Mouse (Mus musculus): ENCODE measurements around the gene Ccl20. TPM values are rescaled to one million over a fixed set of nuclear protein-coding genes. Genes with fewer than 3 reads are reported as not detected.

Gene Ccl20
- polyA plus RNA-seq (2012; rRNA removed), result 14.3 and 16.7 TPM in 2 replicates

GRCm38 (mm10) chr1:83116447-83117137 lies at the start of gene Ccl20:
TSS of gene Ccl20 (plus strand) at chr1:83116766.
- H3K36me3 ChIP-seq (ENCODE audit: control insufficient read depth, insufficient read depth, low read length), result no peaks in the 10 kb centered on the region
- TF ChIP-seq CTCF (IDR thresholded peaks at IDR 0.05; ENCODE audit: borderline replicate concordance, control insufficient read depth, extremely low read depth, insufficient read depth, low read length, poor library complexity), result no peak
- TF ChIP-seq POLR2A (IDR thresholded peaks at IDR 0.05; ENCODE audit: control insufficient read depth, extremely low read depth, insufficient read depth, low read length, poor library complexity), result no peak
- H3K4me3 ChIP-seq (ENCODE audit: control insufficient read depth, insufficient read depth, low read length), result no peak within 1 kb of the TSS
- DNase-seq, result no peak
- 45% methylated on average over 8 of the region's 8 CpGs for WGBS
- H3K27ac ChIP-seq (ENCODE audit: control insufficient read depth, insufficient read depth, low read length), result no peak within 1 kb of the TSS
- H3K4me1 ChIP-seq (replicated peaks; ENCODE audit: control insufficient read depth, insufficient read depth, low read length), result no peaks in the 10 kb centered on the region
- H3K27me3 ChIP-seq (ENCODE audit: control insufficient read depth, insufficient read depth, low read length), result no peaks in the 10 kb centered on the region

- no peaks in the 10 kb centered on the region for H3K27me3 ChIP-seq (ENCODE audit: control insufficient read depth, insufficient read depth, low read length)
- DNase-seq, result no peak
- no peaks in the 10 kb centered on the region for H3K4me1 ChIP-seq (replicated peaks; ENCODE audit: control insufficient read depth, insufficient read depth, low read length)
- TF ChIP-seq CTCF (IDR thresholded peaks at IDR 0.05; ENCODE audit: borderline replicate concordance, control insufficient read depth, extremely low read depth, insufficient read depth, low read length, poor library complexity) (no peak), POLR2A (IDR thresholded peaks at IDR 0.05; ENCODE audit: control insufficient read depth, extremely low read depth, insufficient read depth, low read length, poor library complexity) (no peak)
- no peak overlapping the region for H3K27ac ChIP-seq (ENCODE audit: control insufficient read depth, insufficient read depth, low read length)
- 83% methylated on average over 10 of the region's 10 CpGs for WGBS
- no peak overlapping the region for H3K4me3 ChIP-seq (ENCODE audit: control insufficient read depth, insufficient read depth, low read length)
- H3K36me3 ChIP-seq (ENCODE audit: control insufficient read depth, insufficient read depth, low read length), result no peaks in the 10 kb centered on the region
These were observed 49.4 kb upstream of the Ccl20 start for GRCm38 (mm10) chr1:83067205-83067604.

GRCm38 (mm10) chr1:83075526-83076189 lies 40.9 kb upstream of the Ccl20 start:
- no peaks in the 10 kb centered on the region for H3K36me3 ChIP-seq (ENCODE audit: control insufficient read depth, insufficient read depth, low read length)
- no peaks in the 10 kb centered on the region for H3K27me3 ChIP-seq (ENCODE audit: control insufficient read depth, insufficient read depth, low read length)
- no peak overlapping the region for H3K27ac ChIP-seq (ENCODE audit: control insufficient read depth, insufficient read depth, low read length)
- WGBS, result 35% methylated on average over 15 of the region's 15 CpGs
- DNase-seq, result no peak
- TF ChIP-seq POLR2A (IDR thresholded peaks at IDR 0.05; ENCODE audit: control insufficient read depth, extremely low read depth, insufficient read depth, low read length, poor library complexity) (no peak), CTCF (IDR thresholded peaks at IDR 0.05; ENCODE audit: borderline replicate concordance, control insufficient read depth, extremely low read depth, insufficient read depth, low read length, poor library complexity) (no peak)
- H3K4me3 ChIP-seq (ENCODE audit: control insufficient read depth, insufficient read depth, low read length), result no peak overlapping the region
- H3K4me1 ChIP-seq (replicated peaks; ENCODE audit: control insufficient read depth, insufficient read depth, low read length), result no peaks in the 10 kb centered on the region

- WGBS, result 51% methylated on average over 11 of the region's 11 CpGs
- H3K36me3 ChIP-seq (ENCODE audit: control insufficient read depth, insufficient read depth, low read length), result no peaks in the 10 kb centered on the region
- no peak for TF ChIP-seq POLR2A (IDR thresholded peaks at IDR 0.05; ENCODE audit: control insufficient read depth, extremely low read depth, insufficient read depth, low read length, poor library complexity)
- TF ChIP-seq CTCF (IDR thresholded peaks at IDR 0.05; ENCODE audit: borderline replicate concordance, control insufficient read depth, extremely low read depth, insufficient read depth, low read length, poor library complexity), result no peak
- H3K27ac ChIP-seq (ENCODE audit: control insufficient read depth, insufficient read depth, low read length), result no peak overlapping the region
- DNase-seq, result peak; percentile 11
- no peaks in the 10 kb centered on the region for H3K27me3 ChIP-seq (ENCODE audit: control insufficient read depth, insufficient read depth, low read length)
- no peak overlapping the region for H3K4me3 ChIP-seq (ENCODE audit: control insufficient read depth, insufficient read depth, low read length)
- no peaks in the 10 kb centered on the region for H3K4me1 ChIP-seq (replicated peaks; ENCODE audit: control insufficient read depth, insufficient read depth, low read length)
These were observed 40.2 kb upstream of the Ccl20 start for GRCm38 (mm10) chr1:83076190-83076917.

- H3K27ac ChIP-seq (ENCODE audit: control insufficient read depth, insufficient read depth, low read length), result no peak overlapping the region
- no peaks in the 10 kb centered on the region for H3K27me3 ChIP-seq (ENCODE audit: control insufficient read depth, insufficient read depth, low read length)
- WGBS, result 31% methylated on average over 6 of the region's 6 CpGs
- no peaks in the 10 kb centered on the region for H3K4me1 ChIP-seq (replicated peaks; ENCODE audit: control insufficient read depth, insufficient read depth, low read length)
- no peaks in the 10 kb centered on the region for H3K36me3 ChIP-seq (ENCODE audit: control insufficient read depth, insufficient read depth, low read length)
- TF ChIP-seq POLR2A (IDR thresholded peaks at IDR 0.05; ENCODE audit: control insufficient read depth, extremely low read depth, insufficient read depth, low read length, poor library complexity), result no peak
- TF ChIP-seq CTCF (IDR thresholded peaks at IDR 0.05; ENCODE audit: borderline replicate concordance, control insufficient read depth, extremely low read depth, insufficient read depth, low read length, poor library complexity), result no peak
- no peak overlapping the region for H3K4me3 ChIP-seq (ENCODE audit: control insufficient read depth, insufficient read depth, low read length)
- no peak for DNase-seq
These were observed 39.5 kb upstream of the Ccl20 start for GRCm38 (mm10) chr1:83077016-83077415.

- WGBS, result 93% methylated on average over 2 of the region's 2 CpGs
- H3K27me3 ChIP-seq (ENCODE audit: control insufficient read depth, insufficient read depth, low read length), result no peaks in the 10 kb centered on the region
- TF ChIP-seq POLR2A (IDR thresholded peaks at IDR 0.05; ENCODE audit: control insufficient read depth, extremely low read depth, insufficient read depth, low read length, poor library complexity), result no peak
- TF ChIP-seq CTCF (IDR thresholded peaks at IDR 0.05; ENCODE audit: borderline replicate concordance, control insufficient read depth, extremely low read depth, insufficient read depth, low read length, poor library complexity), result no peak
- no peak overlapping the region for H3K4me3 ChIP-seq (ENCODE audit: control insufficient read depth, insufficient read depth, low read length)
- no peaks in the 10 kb centered on the region for H3K36me3 ChIP-seq (ENCODE audit: control insufficient read depth, insufficient read depth, low read length)
- H3K27ac ChIP-seq (ENCODE audit: control insufficient read depth, insufficient read depth, low read length), result no peak overlapping the region
- H3K4me1 ChIP-seq (replicated peaks; ENCODE audit: control insufficient read depth, insufficient read depth, low read length), result no peaks in the 10 kb centered on the region
- DNase-seq, result no peak
These were observed 31.8 kb upstream of the Ccl20 start for GRCm38 (mm10) chr1:83084790-83085189.

Measured in thymus, adult 2 months (tissue).